Mouse (Mus musculus): ENCODE results near the gene Ube2v1.

- TF ChIP-seq CTCF (IDR thresholded peaks at IDR 0.05; ENCODE audit: low read depth) = no peak
- TF ChIP-seq EP300 (IDR thresholded peaks at IDR 0.05; ENCODE audit: low read depth) = no peak
Measured at GRCm38 (mm10) chr2:167583161-167583952, 48.5 kb downstream of the Ube2v1 start.
